Mouse (Mus musculus) urinary bladder, postnatal 36 days (tissue): Measurements from ENCODE around the gene Gpat3.

ENCODE experiments used
- DNase-seq, 2 experiments: peaks; one replicate each; pipeline ENCODE4 v3.0.0; 2022; ENCODE audit warnings: low spot score in 2 of 2, mixed read lengths in 1 of 2

Gpat3 gene

DNA sequence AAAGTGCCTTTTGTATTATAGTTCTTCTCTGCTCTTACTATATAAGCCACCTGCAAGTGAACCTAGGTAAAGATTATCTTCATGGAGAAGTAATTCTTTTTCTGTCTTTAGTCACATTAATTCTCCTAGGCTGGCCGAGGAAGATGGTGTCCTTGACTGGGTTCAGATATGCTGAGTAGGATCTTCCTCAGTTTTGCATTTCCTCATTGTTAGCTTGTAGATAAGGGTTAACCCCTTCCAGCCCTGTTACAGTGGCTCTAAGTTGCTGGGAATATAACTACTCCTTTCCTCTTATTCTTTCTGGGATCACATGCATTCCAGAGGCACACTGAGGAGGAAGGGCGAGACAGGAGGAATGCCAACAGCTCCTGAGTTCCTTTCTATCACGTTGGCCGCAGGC is 15.6 kb downstream of the Gpat3 start:
- no peak for DNase-seq

DNA sequence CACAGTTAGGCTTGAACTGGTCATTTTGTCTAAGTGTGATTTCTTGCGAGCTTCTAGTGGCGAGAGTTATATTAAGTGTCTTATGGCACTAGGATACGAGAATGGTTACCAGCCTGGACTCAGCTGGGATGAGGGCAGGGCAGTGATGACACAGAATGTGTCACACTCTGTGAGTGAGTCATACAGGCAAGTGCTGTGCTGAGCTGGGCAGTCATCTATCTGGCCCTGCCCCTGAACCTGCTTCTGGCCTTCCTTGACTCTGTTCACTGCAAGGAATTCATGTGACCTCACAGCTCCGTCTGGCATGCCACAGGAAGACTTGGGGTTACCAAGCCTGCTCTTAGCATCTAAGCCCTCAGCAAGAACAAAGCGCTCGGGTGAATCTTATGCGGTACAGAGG is 16.3 kb downstream of the Gpat3 start:
- DNase-seq = peak in 1 of 2 experiments; percentile 7

DNA sequence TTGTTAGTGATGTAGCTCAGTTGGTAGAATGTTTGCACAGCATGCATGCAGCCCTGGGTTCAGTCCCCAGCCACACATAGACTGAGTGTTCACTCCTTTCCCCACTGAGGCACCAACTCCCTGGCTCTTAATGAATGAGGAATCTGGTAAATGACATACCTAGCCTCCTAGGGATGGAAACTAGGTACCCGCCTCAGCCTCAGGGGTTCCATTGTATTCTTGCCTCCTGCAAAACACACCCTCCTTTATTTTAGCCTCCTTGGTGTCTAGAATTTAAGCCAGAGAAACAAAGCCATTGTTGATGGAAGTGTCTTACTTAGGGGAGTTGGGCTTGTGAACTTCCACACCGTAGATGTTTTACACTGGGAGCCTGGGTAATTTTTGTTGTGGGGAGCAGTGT is 17.6 kb downstream of the Gpat3 start:
- DNase-seq = no peak

DNA sequence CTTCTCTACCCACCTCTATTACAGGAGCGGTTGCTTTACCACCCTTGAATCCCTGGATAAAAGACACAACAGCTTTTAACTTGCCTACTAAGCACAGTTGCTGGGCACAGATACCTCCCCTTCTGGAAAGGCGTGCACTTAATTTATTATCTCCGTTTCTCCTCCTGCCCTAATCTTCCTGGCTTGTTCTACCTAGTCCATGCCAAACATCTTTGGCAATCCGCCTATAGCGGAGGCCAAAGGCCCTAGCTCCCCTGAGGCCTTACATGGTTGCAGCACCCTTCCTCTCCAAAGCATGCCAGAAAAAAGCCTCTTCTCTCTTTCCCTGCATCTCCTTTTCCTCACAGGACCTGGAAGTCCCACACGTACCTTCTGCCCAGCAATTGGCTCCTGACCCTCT is 18.9 kb downstream of the Gpat3 start:
- DNase-seq = peak in 1 of 2 experiments; percentile 59

DNA sequence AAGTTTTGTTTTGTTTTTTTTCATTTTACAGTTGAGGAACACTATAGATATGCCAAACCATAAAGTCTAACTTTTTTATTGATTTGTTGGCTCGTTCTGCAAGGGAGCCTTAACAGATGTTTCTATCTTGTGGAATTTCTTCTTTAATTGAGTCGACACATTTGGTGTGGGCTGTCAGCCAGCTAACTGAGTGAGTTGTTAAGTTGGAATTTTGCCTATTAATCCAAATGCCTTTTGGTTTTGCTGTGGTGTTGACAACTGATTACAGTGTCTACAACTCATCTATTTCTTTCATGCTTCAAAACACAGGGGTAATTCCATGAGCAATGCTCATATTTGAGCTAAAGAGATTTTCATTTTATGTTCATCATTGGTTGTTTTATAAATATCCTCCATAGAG is 20.7 kb downstream of the Gpat3 start:
- DNase-seq = peak in 1 of 2 experiments; percentile 30

DNA sequence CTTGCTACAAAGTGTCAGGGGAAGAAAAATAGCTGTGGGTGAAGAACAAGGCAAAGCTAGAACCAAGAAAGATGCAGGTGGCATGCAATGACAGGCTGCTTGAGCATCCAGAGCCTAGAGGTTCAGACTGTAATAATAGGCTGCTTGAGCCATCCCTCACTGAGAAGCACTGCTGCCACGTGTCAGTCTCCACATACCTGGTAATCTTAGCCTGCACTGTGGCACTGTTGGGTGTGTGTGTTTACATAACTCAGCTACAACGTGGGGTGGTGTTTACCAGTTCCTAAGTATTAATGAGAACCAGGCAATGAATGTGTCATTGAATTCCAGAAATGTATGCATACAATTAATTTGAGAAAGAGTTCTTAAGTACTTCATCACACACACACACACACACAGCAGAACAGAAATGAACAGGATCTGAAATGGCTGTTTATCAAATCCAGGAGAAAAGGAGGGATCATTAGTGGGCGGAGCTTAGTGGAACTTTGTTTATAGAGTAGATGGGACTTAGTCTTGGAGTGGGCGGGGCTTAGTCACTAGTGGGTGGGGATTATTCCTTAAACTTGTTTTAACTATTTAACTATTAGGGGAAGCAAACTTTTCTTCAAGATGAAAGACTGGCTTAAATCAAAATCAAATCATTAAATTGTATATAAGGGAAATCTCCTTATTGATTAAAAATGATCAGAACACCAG is 23.8 kb downstream of the Gpat3 start:
- no peak for DNase-seq

DNA sequence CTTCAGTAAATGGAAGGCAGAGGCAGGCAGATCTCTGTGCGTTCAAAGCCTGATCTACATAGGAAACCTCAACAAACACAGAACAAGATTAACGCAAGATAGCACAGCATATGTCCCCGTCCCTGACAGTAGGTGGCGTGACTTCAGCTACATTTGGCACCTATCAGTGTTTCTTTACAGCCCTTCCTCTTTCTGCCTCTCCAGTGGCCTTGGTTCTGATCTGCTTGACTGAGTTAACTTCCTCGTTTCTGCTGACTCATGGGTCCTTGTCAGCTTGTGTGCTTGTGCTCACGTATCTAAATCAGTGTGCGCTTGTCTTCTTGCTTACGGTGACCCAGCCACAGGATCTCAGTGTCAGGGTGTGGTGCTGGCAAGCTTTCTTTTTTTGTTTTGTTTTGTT is 26.5 kb downstream of the Gpat3 start:
- no peak for DNase-seq

DNA sequence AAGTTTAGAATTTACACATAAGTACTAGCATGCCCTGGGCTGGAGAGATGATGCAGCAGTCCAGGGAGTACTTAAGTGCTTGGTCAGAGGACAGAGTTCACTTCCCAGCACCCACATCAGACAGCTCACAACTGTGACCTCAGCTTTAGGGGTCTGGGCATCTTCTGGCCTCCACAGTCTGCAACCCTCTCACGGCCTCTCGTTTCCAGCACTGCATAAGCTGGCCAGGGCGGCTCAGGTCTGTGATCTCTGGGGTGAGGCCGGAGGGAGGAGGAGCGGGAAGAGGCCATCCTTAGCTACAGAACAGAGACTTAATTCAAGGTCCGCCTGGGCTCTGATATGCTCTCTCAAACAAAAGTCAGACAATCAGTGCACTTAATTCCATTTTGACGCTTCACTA is 29.2 kb downstream of the Gpat3 start:
- DNase-seq = no peak

DNA sequence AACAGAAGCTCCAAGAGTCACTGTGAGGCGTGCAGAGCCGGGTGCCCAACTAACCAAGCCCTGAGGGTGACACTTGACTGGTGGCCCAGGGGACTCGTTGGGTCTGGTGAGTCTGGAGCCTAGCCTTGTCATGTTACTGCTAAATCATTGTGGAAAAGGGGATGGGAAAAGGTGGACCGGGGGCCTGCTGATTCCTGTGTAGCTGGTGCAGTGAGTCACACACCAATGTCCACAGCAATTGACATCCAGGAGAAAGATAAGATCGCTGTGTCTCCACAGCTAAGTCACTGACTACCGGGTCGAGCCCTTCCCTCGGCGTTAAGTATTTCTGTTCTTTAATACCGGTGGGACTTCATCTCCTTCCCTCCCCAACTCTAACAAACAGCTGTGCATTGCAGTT is 29.7 kb downstream of the Gpat3 start:
- DNase-seq = no peak

DNA sequence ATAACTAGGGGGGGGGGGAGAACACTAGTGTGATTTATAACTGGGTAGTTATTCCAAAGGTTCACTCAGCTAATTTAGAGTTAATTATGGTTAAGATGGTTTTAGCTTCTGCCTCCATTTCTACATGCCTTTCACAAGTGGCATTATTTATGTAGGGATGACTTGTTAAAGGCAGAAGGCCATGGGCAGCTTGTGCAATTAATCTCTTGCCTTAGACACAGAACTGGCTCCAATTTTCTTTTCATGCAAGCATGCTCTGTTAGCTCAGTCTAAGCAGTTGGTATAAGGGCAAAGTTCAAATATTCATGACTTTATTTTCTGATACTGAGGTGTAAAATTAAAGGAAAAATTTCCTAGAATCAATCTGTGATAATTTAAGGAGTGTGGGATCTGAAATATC is 31.5 kb downstream of the Gpat3 start:
- DNase-seq = no peak

DNA sequence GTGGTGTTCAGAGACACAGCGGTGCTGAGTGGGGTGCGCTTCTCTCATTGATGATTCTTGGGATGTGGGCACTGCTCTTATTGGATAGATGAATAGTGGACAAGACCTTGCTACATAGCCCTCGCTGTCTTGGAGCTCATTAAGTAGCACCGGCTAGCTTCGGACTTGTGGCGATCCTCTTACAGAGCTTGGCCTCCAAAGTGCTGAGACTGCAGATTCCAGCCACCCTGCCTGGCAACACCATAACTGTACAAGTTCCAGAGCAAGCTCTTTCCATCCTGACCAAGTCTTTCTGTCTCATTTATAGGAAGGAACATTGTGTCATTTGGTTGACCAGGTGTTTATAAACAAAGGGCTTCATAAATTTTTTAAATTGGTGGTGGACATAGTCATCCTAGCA is 39.7 kb downstream of the Gpat3 start:
- no peak for DNase-seq

DNA sequence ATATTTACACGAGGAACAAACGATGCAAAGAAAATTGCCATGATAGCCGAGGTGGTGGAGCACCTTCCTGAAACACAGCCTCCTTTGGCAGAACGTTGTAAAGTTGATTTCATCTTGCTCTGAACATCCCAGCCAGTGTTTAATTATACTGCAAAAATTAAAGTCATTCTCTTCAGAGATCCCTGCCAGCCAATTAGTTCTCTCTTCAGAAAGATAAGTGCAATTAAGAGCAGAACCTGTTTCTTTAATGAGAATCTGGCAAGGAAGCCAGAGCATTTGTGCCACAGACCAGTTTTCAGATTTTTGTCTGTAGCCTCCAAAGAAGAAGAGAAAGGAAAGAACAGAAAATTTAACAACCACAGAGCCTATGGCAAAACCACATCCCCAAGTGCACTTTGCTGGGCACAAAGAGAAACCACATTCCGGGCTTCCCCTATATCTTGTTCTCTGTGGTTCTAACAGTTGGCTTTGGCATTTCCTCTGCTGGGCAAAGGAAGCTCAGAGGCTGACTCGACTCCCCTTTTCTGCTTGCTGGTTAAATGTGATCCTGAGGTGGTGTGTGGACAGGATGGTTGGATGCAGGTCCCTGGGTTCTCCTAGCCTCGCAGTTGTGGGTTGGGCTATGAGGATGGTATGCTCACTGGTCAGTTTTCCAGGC is 40.9 kb downstream of the Gpat3 start:
- no peak for DNase-seq

DNA sequence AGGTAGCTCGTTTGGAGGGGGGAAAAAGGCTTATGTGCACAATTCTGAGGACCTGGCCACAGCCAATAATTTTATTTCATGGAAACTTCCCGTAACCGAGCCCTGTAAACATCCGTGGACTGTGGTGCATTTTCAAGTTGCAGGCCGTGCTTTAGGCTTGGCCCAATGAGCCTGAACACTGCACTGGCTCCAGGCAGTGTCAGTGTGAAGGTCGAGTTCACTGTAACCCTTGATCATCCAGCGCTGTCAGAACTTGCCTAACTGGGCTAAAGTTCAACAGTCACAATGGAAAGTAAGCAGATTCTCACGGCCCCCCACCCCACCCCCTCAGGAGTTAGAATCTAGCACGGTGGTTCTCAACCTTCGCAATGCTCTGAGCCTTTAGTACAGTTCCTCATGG is 50.7 kb downstream of the Gpat3 start:
- DNase-seq = no peak

DNA sequence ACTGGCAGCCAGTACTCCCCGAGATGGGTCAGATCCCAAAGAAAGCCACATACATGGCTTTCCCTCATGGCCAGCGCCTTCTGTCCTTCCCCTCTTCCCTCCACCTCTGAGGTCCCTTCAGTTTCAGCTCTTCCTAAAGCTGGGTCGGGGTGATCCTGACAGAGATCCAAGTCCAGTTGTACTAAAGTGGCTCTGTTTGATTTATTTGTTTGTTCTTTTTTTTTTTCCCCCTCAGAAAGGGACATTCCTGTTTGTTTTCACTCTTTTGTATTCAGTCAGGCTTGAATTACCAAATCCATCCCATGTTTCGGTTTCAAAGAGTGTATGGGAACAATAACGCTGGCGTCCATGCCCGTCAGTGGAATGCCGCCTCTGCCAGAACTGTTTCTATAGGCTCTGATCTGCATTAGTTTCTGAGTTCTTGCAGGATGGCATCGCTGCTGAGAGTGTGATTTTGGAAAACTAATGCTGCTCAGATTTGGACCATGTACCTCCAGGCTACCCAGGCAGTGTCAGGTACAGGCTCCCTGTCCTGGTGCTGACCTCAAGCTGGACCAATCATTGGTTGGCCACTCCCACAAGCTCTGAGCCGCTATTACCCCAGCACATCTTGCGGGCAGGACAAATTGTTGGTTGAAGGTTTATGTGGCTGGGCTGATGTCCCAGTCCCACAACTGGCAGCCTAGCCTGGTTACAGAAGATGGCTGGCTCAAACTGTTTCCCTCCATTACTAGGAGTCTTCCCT is 54.4 kb downstream of the Gpat3 start:
- no peak for DNase-seq

DNA sequence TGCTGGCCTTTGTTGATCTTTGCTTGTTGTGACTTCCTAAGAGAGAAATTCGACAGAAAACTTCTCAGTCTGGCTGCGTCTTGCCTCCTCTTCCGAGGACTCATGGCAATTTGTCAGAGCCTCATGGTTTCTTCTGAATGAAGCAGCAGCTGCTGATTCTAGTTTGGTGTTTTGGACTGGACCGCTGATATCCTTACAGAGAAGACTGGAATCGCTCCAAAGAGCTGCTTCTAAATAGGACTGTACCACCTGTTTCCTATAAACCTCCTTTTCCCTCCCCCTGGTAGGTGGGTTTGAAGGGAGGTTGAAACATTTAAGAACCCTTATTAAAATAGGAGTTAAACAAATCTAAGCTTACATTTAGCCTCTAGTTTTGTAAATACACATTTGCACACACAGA is 55.5 kb downstream of the Gpat3 start:
- DNase-seq = no peak

DNA sequence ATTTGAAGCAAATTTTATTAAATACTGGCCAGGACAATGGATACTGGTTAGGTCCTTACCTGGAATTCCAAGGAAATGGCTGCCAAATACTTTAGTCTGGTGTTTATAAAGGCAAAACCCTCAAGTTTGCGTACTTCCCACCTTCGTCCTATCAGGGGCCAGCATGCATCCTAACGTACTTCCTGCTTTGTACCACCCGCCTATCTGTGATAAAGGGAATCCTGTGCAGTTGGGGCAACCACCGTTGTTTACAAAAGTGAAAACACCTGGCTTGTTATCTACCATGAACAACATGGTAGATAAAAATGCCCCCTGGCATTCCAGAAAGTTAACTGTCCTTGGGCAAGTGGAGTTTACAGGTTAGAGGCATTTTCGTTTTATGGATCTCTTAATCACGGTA is 63.0 kb downstream of the Gpat3 start:
- DNase-seq = no peak

DNA sequence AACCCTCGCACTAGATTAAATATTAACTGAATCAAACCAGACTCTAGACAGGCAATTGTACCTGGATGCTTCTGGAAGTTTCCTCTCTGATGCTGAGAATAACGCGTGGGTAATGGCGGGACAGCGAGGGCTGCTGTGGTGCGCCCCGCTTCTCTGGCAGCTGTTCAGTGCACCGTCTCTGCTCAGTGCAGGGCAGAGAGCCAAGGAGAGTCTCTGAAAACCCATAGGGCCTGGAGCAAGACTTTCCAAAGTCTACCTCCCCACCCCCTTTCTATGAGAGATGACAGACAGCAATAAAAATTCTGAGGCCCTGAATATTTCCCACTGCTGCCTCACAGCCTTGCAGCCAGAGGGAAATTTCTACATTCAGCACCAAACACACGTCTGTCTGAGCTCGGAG is 63.4 kb downstream of the Gpat3 start:
- peak in 1 of 2 experiments; percentile 8 for DNase-seq

DNA sequence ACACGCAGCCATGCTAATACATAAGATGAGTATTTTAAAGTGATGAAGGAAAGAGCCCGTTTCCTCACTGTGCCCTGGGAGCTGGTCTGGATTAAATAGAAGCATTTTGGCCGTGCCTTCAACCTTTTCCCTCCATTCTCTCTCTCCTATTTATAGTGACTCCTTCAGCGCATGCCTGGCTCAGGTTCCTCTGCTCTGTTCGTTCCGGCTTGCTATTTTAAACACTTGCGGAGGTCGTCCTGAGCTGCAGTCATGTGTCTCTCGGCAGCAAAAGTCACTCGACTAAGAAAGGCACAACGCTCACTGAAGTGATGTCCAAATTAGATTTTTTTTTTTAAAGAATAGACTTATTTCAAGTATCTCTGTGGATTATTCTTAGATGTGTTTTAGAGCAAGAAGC is 64.2 kb downstream of the Gpat3 start:
- no peak for DNase-seq

DNA sequence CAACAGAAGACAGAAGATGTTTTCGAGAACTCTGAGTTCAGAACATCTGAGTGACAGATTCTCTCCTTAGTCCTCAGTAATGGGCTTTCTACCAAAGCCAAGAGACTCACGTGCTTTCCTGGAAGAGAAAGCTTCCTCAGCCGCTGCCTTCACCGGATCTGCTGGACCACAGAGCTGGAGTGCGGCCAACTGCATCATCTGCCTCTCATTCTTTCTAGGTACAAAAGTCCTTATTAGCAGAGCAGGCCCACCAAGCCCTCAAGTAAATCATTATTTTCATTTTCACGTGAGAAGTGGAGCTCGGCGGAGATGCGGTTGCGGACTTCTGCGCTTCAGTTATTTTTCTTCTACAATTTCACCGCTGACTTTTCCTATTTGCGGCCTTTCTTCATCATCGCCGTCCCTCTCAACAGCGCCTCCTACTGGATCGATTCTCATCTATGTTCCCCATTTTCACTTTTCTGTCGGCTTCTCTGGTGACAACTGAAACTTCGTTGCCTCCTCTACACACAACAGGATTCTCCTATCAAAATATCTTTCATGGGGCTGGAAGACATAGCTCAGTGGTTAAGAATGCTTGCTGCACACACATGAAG is 66.1 kb downstream of the Gpat3 start:
- DNase-seq = no peak

DNA sequence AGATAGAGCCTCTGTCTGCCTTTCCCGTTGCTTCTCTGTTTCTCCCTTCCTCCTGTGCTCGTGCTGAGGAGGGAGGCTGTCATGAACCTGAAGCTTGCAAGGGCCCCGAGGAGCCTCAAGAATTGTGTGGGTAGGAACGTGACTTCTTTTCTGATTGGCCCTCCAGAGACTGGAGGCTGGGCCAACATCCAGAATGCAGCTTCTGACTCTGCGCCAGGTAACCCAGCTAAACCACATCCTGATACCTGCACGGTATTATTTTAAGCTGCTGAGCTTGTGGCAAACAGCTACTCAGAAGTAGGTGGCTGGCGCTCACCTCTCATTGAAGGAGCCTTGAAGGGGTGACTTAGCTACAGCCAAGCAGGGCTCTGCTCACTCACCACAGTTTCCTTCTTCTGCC is 66.9 kb downstream of the Gpat3 start:
- DNase-seq = no peak

DNA sequence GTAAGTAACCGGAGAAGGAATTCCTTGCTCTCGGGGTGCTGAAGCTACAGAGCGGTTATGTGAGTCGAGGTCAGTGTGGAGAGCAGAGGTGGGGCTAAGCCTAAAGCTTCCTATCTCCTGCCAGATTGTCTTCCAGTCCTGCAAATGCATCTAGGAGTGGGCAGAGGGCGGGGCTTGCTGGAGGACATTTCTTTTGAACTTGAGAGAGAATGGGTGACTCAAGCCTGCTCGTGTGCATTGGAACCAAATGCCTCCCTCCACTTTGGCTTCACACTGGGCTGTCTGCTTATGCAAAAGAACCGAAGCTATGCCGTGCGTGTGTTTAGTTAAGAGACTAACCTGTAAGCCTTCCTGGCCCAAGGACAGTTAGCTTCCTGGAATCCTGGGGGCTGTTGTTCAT is 67.8 kb downstream of the Gpat3 start:
- DNase-seq = no peak

DNA sequence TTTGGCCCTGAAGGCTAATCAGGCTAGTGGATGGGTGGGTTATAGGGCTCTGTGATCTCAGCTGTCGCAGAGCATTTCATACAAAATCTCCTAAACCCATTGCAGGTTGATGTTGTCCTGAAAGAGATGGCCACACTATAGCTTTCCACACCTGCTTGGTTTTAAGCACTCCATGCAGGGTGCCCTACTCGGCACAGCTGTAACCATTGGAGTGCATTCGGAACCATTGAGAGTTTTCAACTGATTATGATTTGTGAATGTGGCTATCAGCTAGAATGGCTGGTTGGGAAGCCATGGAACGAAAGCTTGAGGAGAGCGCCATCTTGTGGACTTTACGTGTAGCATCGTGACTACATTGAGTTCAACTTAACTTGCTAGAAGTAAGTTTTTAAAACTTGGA is 69.5 kb downstream of the Gpat3 start:
- peak; percentile 12 to 51 for DNase-seq

DNA sequence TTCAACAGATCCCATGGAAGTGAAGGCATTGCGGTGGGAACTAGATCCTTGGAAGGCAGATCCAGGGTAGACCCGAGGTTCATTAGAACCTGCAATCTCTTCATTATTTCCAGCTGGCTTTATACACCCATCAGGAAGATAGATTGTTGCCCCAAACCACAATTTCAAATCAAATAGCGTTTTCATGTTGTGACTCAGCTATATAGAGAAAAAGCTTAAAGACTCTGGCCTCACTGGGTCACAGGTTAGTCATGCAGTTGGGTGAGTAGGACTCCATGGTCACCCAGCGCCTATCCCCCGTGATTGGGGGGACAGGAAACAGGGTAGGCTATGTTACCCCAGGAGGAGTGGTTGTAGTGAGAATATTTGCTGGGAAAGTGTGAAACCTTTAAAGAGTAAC is 69.9 kb downstream of the Gpat3 start:
- no peak for DNase-seq
